Mouse (Mus musculus): ENCODE measurements around the gene Cbx8.

GRCm38 (mm10) chr11:119039732-119040512 lies 847 bp downstream of the Cbx8 start:
- no peak for TF ChIP-seq GATA2 (IDR thresholded peaks at IDR 0.05; ENCODE audit: borderline replicate concordance, low read depth, low read length)
- no peak for TF ChIP-seq CTCF (IDR thresholded peaks at IDR 0.05; ENCODE audit: low read depth, low read length)

All from G1E (cell line).